Mouse (Mus musculus): ENCODE data around the gene Adarb1. TPM values are rescaled to one million over a fixed set of nuclear protein-coding genes. Genes with fewer than 3 reads are reported as not detected.

The Adarb1 gene
- 16.9 and 18.2 TPM in 2 replicates for polyA plus RNA-seq (2015; fragmentation: Nextera tagmentation; extraction: Ambion mirVana)

- H3K27me3 ChIP-seq (ENCODE audit: control insufficient read depth, insufficient read depth, low read depth, low read length): peaks cover 7% of the 10 kb centered on the region; the same call in 1 of the 2 replicates
- under 1% methylated on average over 57 of the region's 57 CpGs for WGBS
- H3K4me2 ChIP-seq (ENCODE audit: low read length): peak within 1 kb of the TSS; percentile 90
- no peaks in the 10 kb centered on the region for H3K9me3 ChIP-seq (replicated peaks; ENCODE audit: control insufficient read depth, low read length, poor library complexity, severe bottlenecking)
- peak; percentile 95 for ATAC-seq
- no peaks in the 10 kb centered on the region for H3K36me3 ChIP-seq (ENCODE audit: control insufficient read depth, insufficient read depth, low read length)
- H3K27ac ChIP-seq (ENCODE audit: low read length): peak within 1 kb of the TSS; percentile 81
- peaks cover 15% of the 10 kb centered on the region for H3K4me1 ChIP-seq (ENCODE audit: control insufficient read depth, insufficient read depth, low read length)
- H3K4me3 ChIP-seq (ENCODE audit: low read depth, low read length): peak within 1 kb of the TSS; percentile 85
- peak within 1 kb of the TSS; percentile 89 for H3K9ac ChIP-seq (ENCODE audit: low read depth, low read length)
Observed at GRCm38 (mm10) chr10:77418138-77418537, at the start of gene Adarb1. Adarb1 (minus strand) TSS chr10:77418270.

- H3K4me3 ChIP-seq (ENCODE audit: low read depth, low read length): no peak overlapping the region
- H3K27ac ChIP-seq (ENCODE audit: low read length): no peak overlapping the region
- WGBS: 90% methylated on average over 6 of the region's 6 CpGs
- ATAC-seq: no peak
- H3K36me3 ChIP-seq (ENCODE audit: control insufficient read depth, insufficient read depth, low read length): no peaks in the 10 kb centered on the region
- no peaks in the 10 kb centered on the region for H3K4me1 ChIP-seq (ENCODE audit: control insufficient read depth, insufficient read depth, low read length)
- no peak overlapping the region for H3K9ac ChIP-seq (ENCODE audit: low read depth, low read length)
- H3K4me2 ChIP-seq (ENCODE audit: low read length): no peak overlapping the region
- no peaks in the 10 kb centered on the region for H3K27me3 ChIP-seq (ENCODE audit: control insufficient read depth, insufficient read depth, low read depth, low read length)
- no peaks in the 10 kb centered on the region for H3K9me3 ChIP-seq (replicated peaks; ENCODE audit: control insufficient read depth, low read length, poor library complexity, severe bottlenecking)
Observed at GRCm38 (mm10) chr10:77467407-77467806, 49.3 kb upstream of the Adarb1 start.

- no peaks in the 10 kb centered on the region for H3K36me3 ChIP-seq (ENCODE audit: control insufficient read depth, insufficient read depth, low read length)
- H3K4me1 ChIP-seq (ENCODE audit: control insufficient read depth, insufficient read depth, low read length): no peaks in the 10 kb centered on the region
- no peak overlapping the region for H3K4me2 ChIP-seq (ENCODE audit: low read length)
- no peak overlapping the region for H3K27ac ChIP-seq (ENCODE audit: low read length)
- H3K9me3 ChIP-seq (replicated peaks; ENCODE audit: control insufficient read depth, low read length, poor library complexity, severe bottlenecking): no peaks in the 10 kb centered on the region
- no peaks in the 10 kb centered on the region for H3K27me3 ChIP-seq (ENCODE audit: control insufficient read depth, insufficient read depth, low read depth, low read length)
- H3K4me3 ChIP-seq (ENCODE audit: low read depth, low read length): no peak overlapping the region
- H3K9ac ChIP-seq (ENCODE audit: low read depth, low read length): no peak overlapping the region
- WGBS: 88% methylated on average over 5 of the region's 5 CpGs
- ATAC-seq: no peak
Observed at GRCm38 (mm10) chr10:77465902-77466301, 47.8 kb upstream of the Adarb1 start.

- no peak overlapping the region for H3K27ac ChIP-seq (ENCODE audit: low read length)
- H3K9ac ChIP-seq (ENCODE audit: low read depth, low read length): no peak overlapping the region
- no peaks in the 10 kb centered on the region for H3K4me1 ChIP-seq (ENCODE audit: control insufficient read depth, insufficient read depth, low read length)
- H3K36me3 ChIP-seq (ENCODE audit: control insufficient read depth, insufficient read depth, low read length): no peaks in the 10 kb centered on the region
- peak; percentile 56; the same call in 1 of the 2 replicates for ATAC-seq
- H3K9me3 ChIP-seq (replicated peaks; ENCODE audit: control insufficient read depth, low read length, poor library complexity, severe bottlenecking): no peaks in the 10 kb centered on the region
- 71% methylated on average over 10 of the region's 10 CpGs for WGBS
- H3K4me2 ChIP-seq (ENCODE audit: low read length): no peak overlapping the region
- no peaks in the 10 kb centered on the region for H3K27me3 ChIP-seq (ENCODE audit: control insufficient read depth, insufficient read depth, low read depth, low read length)
- H3K4me3 ChIP-seq (ENCODE audit: low read depth, low read length): no peak overlapping the region
Observed at GRCm38 (mm10) chr10:77464181-77464936, 46.3 kb upstream of the Adarb1 start.

GRCm38 (mm10) chr10:77461161-77461560 is 43.1 kb upstream of the Adarb1 start:
- Histone ChIP-seq H3K9ac (ENCODE audit: low read depth, low read length) (no peak overlapping the region), H3K27me3 (ENCODE audit: control insufficient read depth, insufficient read depth, low read depth, low read length) (no peaks in the 10 kb centered on the region), H3K4me1 (ENCODE audit: control insufficient read depth, insufficient read depth, low read length) (no peaks in the 10 kb centered on the region), H3K9me3 (replicated peaks; ENCODE audit: control insufficient read depth, low read length, poor library complexity, severe bottlenecking) (no peaks in the 10 kb centered on the region), H3K27ac (ENCODE audit: low read length) (no peak overlapping the region), H3K4me3 (ENCODE audit: low read depth, low read length) (no peak overlapping the region), H3K4me2 (ENCODE audit: low read length) (no peak overlapping the region), H3K36me3 (ENCODE audit: control insufficient read depth, insufficient read depth, low read length) (no peaks in the 10 kb centered on the region)
- 89% methylated on average over 8 of the region's 8 CpGs for WGBS
- no peak for ATAC-seq

- Histone ChIP-seq H3K27ac (ENCODE audit: low read length) (no peak overlapping the region), H3K4me3 (ENCODE audit: low read depth, low read length) (no peak overlapping the region), H3K27me3 (ENCODE audit: control insufficient read depth, insufficient read depth, low read depth, low read length) (no peaks in the 10 kb centered on the region), H3K4me1 (ENCODE audit: control insufficient read depth, insufficient read depth, low read length) (no peaks in the 10 kb centered on the region), H3K9me3 (replicated peaks; ENCODE audit: control insufficient read depth, low read length, poor library complexity, severe bottlenecking) (0 out of 2 replicates have a peak, but pooled peaks cover 2% of the 10 kb centered on the region), H3K36me3 (ENCODE audit: control insufficient read depth, insufficient read depth, low read length) (no peaks in the 10 kb centered on the region), H3K4me2 (ENCODE audit: low read length) (no peak overlapping the region), H3K9ac (ENCODE audit: low read depth, low read length) (no peak overlapping the region)
- no peak for ATAC-seq
- WGBS: 82% methylated on average over 3 of the region's 3 CpGs
Observed at GRCm38 (mm10) chr10:77457701-77458100, 39.6 kb upstream of the Adarb1 start.

GRCm38 (mm10) chr10:77456507-77456906 is 38.4 kb upstream of the Adarb1 start:
- no peaks in the 10 kb centered on the region for H3K4me1 ChIP-seq (ENCODE audit: control insufficient read depth, insufficient read depth, low read length)
- no peak overlapping the region for H3K4me2 ChIP-seq (ENCODE audit: low read length)
- H3K9ac ChIP-seq (ENCODE audit: low read depth, low read length): no peak overlapping the region
- 63% methylated on average over 7 of the region's 7 CpGs for WGBS
- no peaks in the 10 kb centered on the region for H3K27me3 ChIP-seq (ENCODE audit: control insufficient read depth, insufficient read depth, low read depth, low read length)
- no peak overlapping the region for H3K27ac ChIP-seq (ENCODE audit: low read length)
- H3K9me3 ChIP-seq (replicated peaks; ENCODE audit: control insufficient read depth, low read length, poor library complexity, severe bottlenecking): 0 out of 2 replicates have a peak, but pooled peaks cover 2% of the 10 kb centered on the region
- no peaks in the 10 kb centered on the region for H3K36me3 ChIP-seq (ENCODE audit: control insufficient read depth, insufficient read depth, low read length)
- H3K4me3 ChIP-seq (ENCODE audit: low read depth, low read length): no peak overlapping the region
- ATAC-seq: no peak

GRCm38 (mm10) chr10:77455251-77456010 is 37.4 kb upstream of the Adarb1 start:
- H3K36me3 ChIP-seq (ENCODE audit: control insufficient read depth, insufficient read depth, low read length): no peaks in the 10 kb centered on the region
- whole genome bisulfite sequencing: 85% methylated on average over 14 of the region's 14 CpGs
- H3K4me2 ChIP-seq (ENCODE audit: low read length): no peak overlapping the region
- H3K9me3 ChIP-seq (replicated peaks; ENCODE audit: control insufficient read depth, low read length, poor library complexity, severe bottlenecking): 0 out of 2 replicates have a peak, but pooled peaks cover 2% of the 10 kb centered on the region
- H3K27me3 ChIP-seq (ENCODE audit: control insufficient read depth, insufficient read depth, low read depth, low read length): no peaks in the 10 kb centered on the region
- no peak overlapping the region for H3K9ac ChIP-seq (ENCODE audit: low read depth, low read length)
- no peaks in the 10 kb centered on the region for H3K4me1 ChIP-seq (ENCODE audit: control insufficient read depth, insufficient read depth, low read length)
- no peak for ATAC-seq
- no peak overlapping the region for H3K4me3 ChIP-seq (ENCODE audit: low read depth, low read length)
- H3K27ac ChIP-seq (ENCODE audit: low read length): no peak overlapping the region

- 84% methylated on average over 6 of the region's 6 CpGs for WGBS
- H3K9ac ChIP-seq (ENCODE audit: low read depth, low read length): no peak overlapping the region
- no peak overlapping the region for H3K4me2 ChIP-seq (ENCODE audit: low read length)
- H3K4me1 ChIP-seq (ENCODE audit: control insufficient read depth, insufficient read depth, low read length): no peaks in the 10 kb centered on the region
- no peak for ATAC-seq
- H3K36me3 ChIP-seq (ENCODE audit: control insufficient read depth, insufficient read depth, low read length): no peaks in the 10 kb centered on the region
- H3K9me3 ChIP-seq (replicated peaks; ENCODE audit: control insufficient read depth, low read length, poor library complexity, severe bottlenecking): 0 out of 2 replicates have a peak, but pooled peaks cover 2% of the 10 kb centered on the region
- no peaks in the 10 kb centered on the region for H3K27me3 ChIP-seq (ENCODE audit: control insufficient read depth, insufficient read depth, low read depth, low read length)
- H3K4me3 ChIP-seq (ENCODE audit: low read depth, low read length): no peak overlapping the region
- H3K27ac ChIP-seq (ENCODE audit: low read length): no peak overlapping the region
Observed at GRCm38 (mm10) chr10:77454795-77455194, 36.7 kb upstream of the Adarb1 start.

Measured in midbrain, embryonic 16.5 days (tissue).